Mouse (Mus musculus) hindbrain, embryonic 13.5 days (tissue): ENCODE results near the gene Cpa1. TPM values are rescaled to one million over a fixed set of nuclear protein-coding genes. Genes with fewer than 3 reads are reported as not detected.
A peak's percentile ranks its signal among the peaks of the same experiment; 100 is the strongest.

ENCODE experiments used
- ATAC-seq: fragments of 200-750 bp; cut with Nextera tagmentation; 2 replicates; pipeline ENCODE4 v1.8.0; 2017; ENCODE audit warnings: moderate TSS enrichment; ENCODE audit not compliant: low FRiP score
- H3K27ac ChIP-seq: fragments of 300-500 bp; sonication (generic); 2 replicates; pipeline ENCODE4 v1.5.1; 2015; ENCODE audit warnings: inconsistent platforms, mild to moderate bottlenecking, moderate library complexity
- H3K27me3 ChIP-seq: fragments of 300-500 bp; sonication (generic); 2 replicates; pipeline ENCODE4 v1.6.1; 2015; ENCODE audit warnings: mild to moderate bottlenecking, inconsistent platforms
- H3K36me3 ChIP-seq: fragments of 300-500 bp; sonication (generic); 2 replicates; pipeline ENCODE4 v1.6.1; 2015; ENCODE audit warnings: mild to moderate bottlenecking, inconsistent platforms
- H3K4me1 ChIP-seq: fragments of 300-500 bp; sonication (generic); replicated peaks from 2 replicates; pipeline ENCODE4 v1.6.1; 2015; ENCODE audit warnings: inconsistent platforms
- H3K4me2 ChIP-seq: fragments of 300-500 bp; sonication (generic); 2 replicates; pipeline ENCODE4 v1.6.1; 2015; ENCODE audit warnings: inconsistent platforms, mild to moderate bottlenecking, moderate library complexity
- H3K4me3 ChIP-seq: fragments of 300-500 bp; sonication (generic); 2 replicates; pipeline ENCODE4 v1.5.1; 2015; ENCODE audit warnings: mild to moderate bottlenecking, inconsistent platforms
- H3K9ac ChIP-seq: fragments of 300-500 bp; sonication (generic); 2 replicates; pipeline ENCODE4 v1.6.1; 2015; ENCODE audit warnings: mild to moderate bottlenecking, inconsistent platforms
- H3K9me3 ChIP-seq: fragments of 300-500 bp; sonication (generic); 2 replicates; pipeline ENCODE4 v1.6.1; 2016; ENCODE audit warnings: inconsistent platforms
- WGBS: fragments of 180-500 bp; shearing (Covaris S2); methylation state at CpG from one replicate; pipeline ENCODE4 v1.1.7; 2015; 5-methylcytosine and 5-hydroxymethylcytosine counted together
- polyA plus RNA-seq: library from polyadenylated mRNA; unstranded; fragments of >200 nt; fragmentation: Nextera tagmentation; extraction: Ambion mirVana; gene quantifications from 2 replicates; pipeline ENCODE4 v1.2.1, GENCODE M21; 2015

The Cpa1 gene
- polyA plus RNA-seq, 1 experiment from 2014 or later, result 0.71 TPM

GRCm38 (mm10) chr6:30677591-30677990, 38.6 kb downstream of the Cpa1 start:
- Histone ChIP-seq H3K4me1 (peaks cover 61% of the 10 kb centered on the region), H3K9ac (no peak overlapping the region), H3K36me3 (no peaks in the 10 kb centered on the region), H3K4me2 (no peak overlapping the region), H3K9me3 (no peaks in the 10 kb centered on the region), H3K27me3 (no peaks in the 10 kb centered on the region), H3K27ac (peak overlapping the region; percentile 31; the same call in 1 of the 2 replicates), H3K4me3 (no peak overlapping the region)
- WGBS, result 80% methylated on average over 9 of the region's 9 CpGs
- ATAC-seq, result no peak

- Histone ChIP-seq H3K4me3 (no peak overlapping the region), H3K4me1 (peaks cover 61% of the 10 kb centered on the region), H3K9me3 (no peaks in the 10 kb centered on the region), H3K4me2 (no peak overlapping the region), H3K9ac (0 out of 2 replicates have a peak overlapping the region, but pooled peaks have one; percentile 29), H3K27me3 (no peaks in the 10 kb centered on the region), H3K36me3 (no peaks in the 10 kb centered on the region), H3K27ac (peak overlapping the region; percentile 81)
- 31% methylated on average over 6 of the region's 6 CpGs for WGBS
- peak; percentile 64 for ATAC-seq
Measured at GRCm38 (mm10) chr6:30678482-30678881, 39.5 kb downstream of the Cpa1 start.

GRCm38 (mm10) chr6:30679567-30679966, 40.5 kb downstream of the Cpa1 start:
- Histone ChIP-seq H3K4me2 (no peak overlapping the region), H3K36me3 (no peaks in the 10 kb centered on the region), H3K27me3 (no peaks in the 10 kb centered on the region), H3K27ac (0 out of 2 replicates have a peak overlapping the region, but pooled peaks have one; percentile 23), H3K9ac (peak overlapping the region; percentile 19; the same call in 1 of the 2 replicates), H3K9me3 (no peaks in the 10 kb centered on the region), H3K4me3 (no peak overlapping the region), H3K4me1 (peaks cover 50% of the 10 kb centered on the region)
- ATAC-seq, result no peak
- WGBS, result 46% methylated on average over 5 of the region's 5 CpGs

- Histone ChIP-seq H3K4me2 (no peak overlapping the region), H3K36me3 (no peaks in the 10 kb centered on the region), H3K27ac (no peak overlapping the region), H3K4me3 (no peak overlapping the region), H3K9me3 (no peaks in the 10 kb centered on the region), H3K9ac (no peak overlapping the region), H3K27me3 (no peaks in the 10 kb centered on the region), H3K4me1 (peaks cover 41% of the 10 kb centered on the region)
- 80% methylated on average over 7 of the region's 7 CpGs for WGBS
- no peak for ATAC-seq
Measured at GRCm38 (mm10) chr6:30680442-30680841, 41.4 kb downstream of the Cpa1 start.

- H3K4me2 ChIP-seq, result no peak overlapping the region
- no peaks in the 10 kb centered on the region for H3K36me3 ChIP-seq
- H3K4me3 ChIP-seq, result no peak overlapping the region
- peak overlapping the region; percentile 53; the same call in 1 of the 2 replicates for H3K9ac ChIP-seq
- 53% methylated on average over 13 of the region's 13 CpGs for WGBS
- no peaks in the 10 kb centered on the region for H3K9me3 ChIP-seq
- H3K4me1 ChIP-seq, result peaks cover 33% of the 10 kb centered on the region
- no peak for ATAC-seq
- peak overlapping the region; percentile 69; the same call in 1 of the 2 replicates for H3K27ac ChIP-seq
- no peaks in the 10 kb centered on the region for H3K27me3 ChIP-seq
Measured at GRCm38 (mm10) chr6:30681935-30682900, 43.2 kb downstream of the Cpa1 start.

- WGBS, result 88% methylated on average over 1 of the region's 1 CpGs
- Histone ChIP-seq H3K27ac (no peak overlapping the region), H3K4me1 (peaks cover 17% of the 10 kb centered on the region), H3K4me2 (no peak overlapping the region), H3K4me3 (no peak overlapping the region), H3K9ac (no peak overlapping the region), H3K36me3 (no peaks in the 10 kb centered on the region), H3K9me3 (no peaks in the 10 kb centered on the region), H3K27me3 (no peaks in the 10 kb centered on the region)
- no peak for ATAC-seq
Measured at GRCm38 (mm10) chr6:30684570-30684969, 45.6 kb downstream of the Cpa1 start.

GRCm38 (mm10) chr6:30687198-30687597, 48.2 kb downstream of the Cpa1 start:
- no peaks in the 10 kb centered on the region for H3K27me3 ChIP-seq
- H3K4me1 ChIP-seq, result peaks cover 11% of the 10 kb centered on the region
- H3K36me3 ChIP-seq, result no peaks in the 10 kb centered on the region
- ATAC-seq, result no peak
- WGBS, result 92% methylated on average over 7 of the region's 7 CpGs
- H3K4me3 ChIP-seq, result no peak overlapping the region
- no peak overlapping the region for H3K27ac ChIP-seq
- no peak overlapping the region for H3K4me2 ChIP-seq
- no peak overlapping the region for H3K9ac ChIP-seq
- no peaks in the 10 kb centered on the region for H3K9me3 ChIP-seq

GRCm38 (mm10) chr6:30692826-30693225, 53.8 kb downstream of the Cpa1 start:
- Histone ChIP-seq H3K4me1 (peaks cover 18% of the 10 kb centered on the region), H3K9ac (peak overlapping the region; percentile 71), H3K9me3 (no peaks in the 10 kb centered on the region), H3K4me3 (peak overlapping the region; percentile 53), H3K36me3 (no peaks in the 10 kb centered on the region), H3K27ac (peak overlapping the region; percentile 93), H3K27me3 (no peaks in the 10 kb centered on the region), H3K4me2 (peak overlapping the region; percentile 65)
- ATAC-seq, result no peak; the same call in 1 of the 2 replicates
- 76% methylated on average over 5 of the region's 5 CpGs for WGBS

GRCm38 (mm10) chr6:30693350-30693991, 54.5 kb downstream of the Cpa1 start, which contains the start of gene Cep41:
TSS of gene Cep41 (minus strand) at chr6:30693749.
- Histone ChIP-seq H3K27me3 (no peaks in the 10 kb centered on the region), H3K36me3 (no peaks in the 10 kb centered on the region), H3K9ac (peak within 1 kb of the TSS; percentile 71), H3K4me3 (peak within 1 kb of the TSS; percentile 53), H3K4me2 (peak within 1 kb of the TSS; percentile 65), H3K4me1 (peaks cover 18% of the 10 kb centered on the region), H3K27ac (peak within 1 kb of the TSS; percentile 93), H3K9me3 (no peaks in the 10 kb centered on the region)
- WGBS, result under 1% methylated on average over 50 of the region's 52 CpGs
- peak; percentile 99 for ATAC-seq

GRCm38 (mm10) chr6:30694209-30694608, 55.2 kb downstream of the Cpa1 start:
- H3K4me3 ChIP-seq, result peak overlapping the region; percentile 53
- peak; percentile 19 for ATAC-seq
- H3K27me3 ChIP-seq, result no peaks in the 10 kb centered on the region
- H3K9ac ChIP-seq, result no peak overlapping the region
- H3K27ac ChIP-seq, result peak overlapping the region; percentile 93
- H3K9me3 ChIP-seq, result no peaks in the 10 kb centered on the region
- peak overlapping the region; percentile 65 for H3K4me2 ChIP-seq
- 27% methylated on average over 6 of the region's 6 CpGs for WGBS
- H3K36me3 ChIP-seq, result no peaks in the 10 kb centered on the region
- peaks cover 18% of the 10 kb centered on the region for H3K4me1 ChIP-seq
